Mouse (Mus musculus) forelimb bud, embryonic 11.5 days (tissue): ENCODE measurements around the gene Ambra1.

Experiments
- DNase-seq: peaks from one replicate; pipeline ENCODE4 v3.0.0-alpha.2; 2012; ENCODE audit warnings: low read depth, low spot score

The Ambra1 gene

GRCm38 (mm10) chr2:91871225-91871624, 141.3 kb downstream of the Ambra1 start:
- DNase-seq: no peak

- no peak for DNase-seq
These were observed 142.7 kb downstream of the Ambra1 start for GRCm38 (mm10) chr2:91872658-91873057.

DNA sequence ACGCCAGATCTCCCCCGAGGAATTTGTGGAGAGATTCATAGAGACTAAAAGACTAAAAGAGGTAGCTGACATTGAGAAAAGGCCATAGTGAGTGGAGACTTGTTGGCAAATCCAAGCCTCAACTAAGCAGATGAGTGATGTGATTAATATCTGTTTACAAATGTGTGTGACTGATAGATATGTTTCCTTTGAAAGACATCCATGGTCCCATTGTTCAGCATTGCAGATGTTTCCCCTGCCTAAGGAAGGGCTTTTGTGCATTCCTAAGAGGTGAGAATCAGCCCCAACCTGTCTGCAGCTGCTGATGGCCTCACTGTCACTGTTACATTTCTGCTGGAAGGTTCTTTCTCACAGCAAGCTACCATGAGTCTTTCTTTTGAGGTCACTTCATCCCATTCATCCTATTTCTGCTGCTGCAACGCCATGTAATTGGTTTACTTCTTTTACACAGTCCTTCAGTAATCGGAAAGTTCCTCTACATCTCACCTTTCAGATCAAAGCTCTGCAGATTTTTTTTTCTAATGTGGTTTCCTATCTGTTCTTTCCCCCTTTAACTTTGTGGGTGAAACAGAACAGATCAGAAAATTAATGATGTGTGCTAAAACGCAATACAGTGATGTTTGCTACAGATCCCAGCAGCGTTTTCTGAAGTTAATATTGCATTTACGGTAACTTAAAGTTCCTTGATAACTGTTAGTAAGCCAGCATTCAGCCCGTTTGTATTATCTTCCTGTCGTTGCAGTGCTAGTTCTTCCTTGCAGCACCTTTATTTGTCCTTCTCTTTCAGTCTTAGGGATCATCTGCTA, 146.3 kb downstream of the Ambra1 start:
- DNase-seq: no peak

DNA sequence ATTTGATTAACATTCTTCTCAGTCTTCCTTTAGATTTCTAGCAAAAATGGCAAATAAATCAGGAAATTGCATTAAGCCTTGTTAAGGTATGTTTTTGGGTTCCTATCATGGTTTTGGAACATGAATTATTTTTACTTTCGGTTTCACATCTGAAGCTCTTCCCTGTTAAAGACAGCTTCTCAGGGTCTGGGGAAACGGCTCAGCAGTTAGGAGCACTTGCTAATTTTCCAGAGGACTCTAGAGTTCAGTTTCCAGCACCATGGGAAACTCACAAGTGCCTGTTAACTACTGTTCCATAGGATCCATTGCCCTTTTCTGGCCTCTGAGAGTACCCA, 146.8 kb downstream of the Ambra1 start:
- DNase-seq: no peak

GRCm38 (mm10) chr2:91878387-91879180, 148.7 kb downstream of the Ambra1 start:
- DNase-seq: no peak

DNA sequence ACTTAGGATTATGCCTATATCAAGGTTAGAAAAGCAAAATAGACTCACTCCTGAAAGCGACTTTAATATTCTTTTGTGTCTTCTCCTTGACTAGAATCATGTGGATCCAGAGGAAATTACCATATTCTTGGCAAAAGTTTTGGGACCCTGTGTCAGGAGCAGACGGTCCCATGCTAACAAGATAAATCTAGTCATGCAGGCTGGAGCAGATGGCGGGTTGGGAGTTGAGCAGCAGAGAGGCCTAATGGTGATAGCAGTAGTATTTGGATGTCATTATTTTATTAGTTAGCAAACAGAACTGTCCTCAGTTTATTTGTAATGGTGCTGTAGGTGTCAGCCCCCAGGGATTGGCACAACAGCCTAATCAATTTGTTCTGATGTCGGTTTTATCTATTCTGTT, 154.0 kb downstream of the Ambra1 start:
- DNase-seq: no peak

DNA sequence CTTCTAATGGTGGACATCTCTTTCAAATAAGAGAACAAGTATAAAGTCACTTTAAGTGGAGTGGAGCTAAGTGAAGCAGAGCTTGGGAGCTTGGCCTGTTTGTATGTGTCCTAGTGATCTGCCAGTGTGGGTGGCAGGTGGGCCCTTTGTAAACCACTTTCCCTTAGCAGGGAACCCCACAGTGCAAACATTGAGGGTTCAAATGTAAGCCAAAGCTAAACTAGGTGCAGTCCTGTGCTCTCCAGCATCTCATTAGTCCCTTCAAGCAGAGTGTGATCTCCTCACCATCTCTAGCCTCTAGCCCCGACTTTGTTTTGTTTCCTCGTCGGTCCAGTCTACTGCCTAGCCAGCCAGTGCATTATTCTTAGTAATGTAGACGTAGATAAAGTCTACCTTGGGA, 154.7 kb downstream of the Ambra1 start:
- DNase-seq: no peak

DNA sequence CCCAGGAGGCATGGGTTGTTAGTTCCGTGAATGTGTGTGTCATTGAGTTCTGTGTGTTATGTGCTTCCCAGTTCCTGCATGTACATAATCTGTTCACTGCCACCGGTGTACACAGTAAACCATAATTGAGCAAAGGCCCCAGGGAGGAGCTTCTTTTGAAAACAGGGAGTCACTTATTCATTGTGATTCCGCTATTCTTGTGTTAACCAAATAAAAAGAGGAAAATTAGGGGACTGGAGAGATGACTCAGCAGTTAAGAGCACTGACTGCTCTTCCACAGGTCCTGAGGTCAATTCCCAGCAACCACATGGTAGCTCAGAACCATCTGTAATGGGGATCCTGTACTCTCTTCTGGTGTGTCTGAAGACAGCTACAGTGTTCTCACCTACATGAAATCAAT, 164.8 kb downstream of the Ambra1 start:
- DNase-seq: no peak

- no peak for DNase-seq
These were observed 165.5 kb downstream of the Ambra1 start for GRCm38 (mm10) chr2:91895401-91895800.

DNA sequence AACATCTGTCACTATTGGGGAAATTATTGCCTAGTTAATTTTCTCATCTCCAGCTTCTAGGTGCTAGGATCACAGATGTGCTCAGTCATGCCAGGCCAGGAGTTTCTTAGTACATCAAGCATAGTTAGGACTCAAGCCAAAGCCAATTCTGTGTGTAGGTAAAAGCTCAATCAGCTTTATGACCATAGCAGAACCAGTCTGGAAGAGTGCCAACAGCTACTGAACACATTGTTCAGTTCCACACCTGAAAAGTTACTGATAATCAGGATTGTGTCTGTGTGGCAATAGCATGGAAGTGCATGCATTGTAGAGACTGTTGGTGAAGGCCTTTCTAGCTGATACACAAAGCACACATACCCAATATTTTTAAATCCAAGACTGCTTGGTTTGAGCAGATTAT, 168.0 kb downstream of the Ambra1 start:
- no peak for DNase-seq

DNA sequence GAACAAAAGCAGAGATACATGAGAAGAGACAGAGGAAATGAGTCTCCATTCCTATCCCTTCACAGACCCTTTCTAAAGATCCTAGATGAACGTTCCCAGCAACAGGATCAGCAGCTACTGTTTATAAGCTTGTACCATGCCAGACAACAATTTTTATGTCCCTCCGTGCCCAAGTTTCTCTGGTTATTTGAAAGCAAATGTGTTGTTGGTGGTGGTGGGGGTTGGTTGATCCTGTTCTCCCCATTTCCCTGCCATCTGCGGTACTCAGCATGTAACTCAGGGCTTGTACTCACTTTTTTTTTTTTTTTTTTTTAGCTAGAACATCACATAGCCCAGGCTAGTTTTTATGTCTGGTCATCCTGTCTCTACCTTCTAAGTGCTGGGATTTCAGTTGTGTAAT, 169.2 kb downstream of the Ambra1 start:
- DNase-seq: no peak

DNA sequence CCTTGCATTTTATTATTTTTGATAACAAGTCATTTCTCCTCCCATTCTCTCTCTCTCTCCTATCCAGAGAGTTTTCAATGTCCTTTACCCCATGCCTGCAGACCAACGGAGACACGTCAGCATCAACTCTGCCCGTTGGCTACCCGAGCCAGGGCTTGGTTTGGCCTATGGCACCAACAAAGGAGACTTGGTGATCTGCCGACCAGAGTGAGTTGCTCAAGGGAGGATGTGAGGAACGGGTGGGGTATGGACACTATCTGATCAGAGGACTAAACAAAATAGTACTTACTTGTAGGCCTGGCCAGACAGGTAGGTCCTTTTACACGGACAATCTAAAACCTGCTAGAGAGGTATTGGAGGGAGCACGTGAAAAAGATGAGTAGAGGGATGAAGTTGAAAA, 170.5 kb downstream of the Ambra1 start:
- DNase-seq: no peak

GRCm38 (mm10) chr2:91902336-91902735, 172.4 kb downstream of the Ambra1 start:
- DNase-seq: no peak

DNA sequence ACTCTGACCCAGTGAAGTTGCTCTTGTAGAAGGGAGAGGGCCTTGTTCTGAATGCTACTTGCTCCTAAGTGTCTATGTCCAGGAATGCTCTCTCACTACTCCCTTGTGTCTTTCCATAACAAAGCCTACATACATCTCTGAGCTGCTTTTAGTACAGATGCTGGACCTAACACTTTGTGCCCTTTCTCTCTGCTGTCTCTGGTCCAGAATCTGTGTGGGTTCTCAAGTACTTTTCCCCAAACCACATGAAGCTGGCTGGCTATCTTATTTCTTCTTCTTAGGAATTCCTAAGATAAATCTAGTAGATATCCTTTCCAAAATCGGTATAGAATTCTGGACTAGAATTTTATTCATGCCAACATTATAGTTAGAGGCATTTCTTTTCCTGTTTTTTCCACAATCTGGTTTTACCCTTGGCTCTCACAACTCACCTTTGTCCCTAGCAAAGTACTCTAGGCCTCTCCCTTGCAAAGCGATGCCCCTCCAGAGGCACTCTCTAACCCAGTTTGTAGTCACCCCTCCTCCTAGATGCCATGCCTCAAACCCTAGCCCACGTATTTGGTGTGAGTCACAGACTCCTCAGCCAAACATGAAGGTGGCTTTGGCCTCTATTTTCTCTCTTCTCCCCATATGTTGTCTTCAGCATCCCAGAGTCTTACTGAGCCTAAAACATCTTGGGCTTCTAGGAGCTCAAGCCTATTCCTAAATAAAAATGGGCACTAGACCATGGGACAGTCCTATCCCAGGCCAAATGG, 173.4 kb downstream of the Ambra1 start:
- no peak for DNase-seq

DNA sequence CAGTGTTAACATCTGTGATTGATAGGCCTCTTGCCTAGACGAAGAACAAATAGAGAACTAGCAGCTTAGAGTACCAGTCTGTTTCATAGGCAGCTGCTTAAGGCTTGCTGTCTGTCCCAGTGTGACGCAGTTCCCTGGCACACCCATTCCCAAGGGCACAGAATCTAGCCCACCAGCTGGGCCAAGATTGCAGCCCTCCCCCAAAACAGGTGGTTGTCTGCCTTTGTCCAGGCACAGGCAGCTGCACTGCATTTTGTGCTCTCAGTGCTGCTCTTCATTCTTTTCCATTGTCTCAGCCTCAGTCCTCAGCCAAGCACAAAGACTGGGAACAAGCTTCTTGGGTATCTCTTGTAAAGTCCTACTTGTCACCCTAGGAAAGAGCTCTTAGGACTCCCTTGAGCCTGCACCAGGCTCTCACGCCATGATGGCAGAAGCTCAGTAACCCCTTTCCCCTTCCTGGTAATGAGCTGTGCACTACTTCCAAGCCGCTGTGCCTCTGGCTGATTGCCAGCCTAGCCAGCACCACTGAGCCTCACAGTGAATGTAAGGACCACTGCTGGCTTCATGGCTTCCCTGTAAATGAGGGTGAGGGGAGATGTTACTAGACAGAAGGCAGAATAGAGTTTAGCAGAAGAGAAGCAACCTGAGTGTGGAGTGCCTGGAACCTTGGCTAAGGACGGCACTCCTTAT, 174.8 kb downstream of the Ambra1 start:
- DNase-seq: no peak

DNA sequence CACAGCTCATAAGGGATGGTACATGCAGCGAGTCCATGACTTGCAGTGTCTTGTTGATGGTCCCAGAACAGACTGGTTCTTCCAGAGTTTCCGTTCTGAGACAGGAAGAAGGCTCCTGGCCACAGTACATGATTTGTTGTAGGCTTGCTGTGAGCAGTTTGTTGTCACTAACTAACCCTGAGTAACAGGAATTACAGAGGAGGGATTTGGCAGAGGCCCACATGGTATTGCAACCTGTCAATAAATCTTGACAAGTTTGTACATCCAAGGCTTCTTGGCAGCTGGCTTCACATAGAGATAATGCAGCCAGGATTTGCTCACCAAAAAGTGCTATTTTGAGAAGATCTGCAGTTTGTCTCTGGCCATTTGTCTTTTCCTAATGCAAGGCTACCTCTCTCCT, 176.2 kb downstream of the Ambra1 start:
- DNase-seq: no peak

DNA sequence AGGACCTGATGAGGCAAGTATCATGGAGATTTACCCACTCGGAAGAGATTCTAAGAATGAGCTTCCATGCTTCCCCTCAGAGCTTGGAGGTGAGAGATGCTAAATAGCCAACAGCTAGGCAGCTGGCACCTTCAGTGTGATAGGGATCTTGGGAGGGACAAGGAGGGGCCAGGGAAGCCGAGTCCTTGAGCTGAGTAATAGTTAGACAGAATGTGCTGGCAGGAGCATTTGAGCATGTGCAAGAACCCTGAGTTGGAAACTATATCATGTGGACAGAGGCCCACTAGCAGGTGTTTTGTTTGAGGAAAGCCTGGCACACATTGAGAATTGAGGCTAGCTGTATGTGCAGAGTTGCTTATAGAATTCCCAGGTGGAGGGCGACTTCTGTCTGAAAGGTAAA, 182.7 kb downstream of the Ambra1 start:
- no peak for DNase-seq

GRCm38 (mm10) chr2:91913328-91914110, 183.6 kb downstream of the Ambra1 start:
- no peak for DNase-seq

DNA sequence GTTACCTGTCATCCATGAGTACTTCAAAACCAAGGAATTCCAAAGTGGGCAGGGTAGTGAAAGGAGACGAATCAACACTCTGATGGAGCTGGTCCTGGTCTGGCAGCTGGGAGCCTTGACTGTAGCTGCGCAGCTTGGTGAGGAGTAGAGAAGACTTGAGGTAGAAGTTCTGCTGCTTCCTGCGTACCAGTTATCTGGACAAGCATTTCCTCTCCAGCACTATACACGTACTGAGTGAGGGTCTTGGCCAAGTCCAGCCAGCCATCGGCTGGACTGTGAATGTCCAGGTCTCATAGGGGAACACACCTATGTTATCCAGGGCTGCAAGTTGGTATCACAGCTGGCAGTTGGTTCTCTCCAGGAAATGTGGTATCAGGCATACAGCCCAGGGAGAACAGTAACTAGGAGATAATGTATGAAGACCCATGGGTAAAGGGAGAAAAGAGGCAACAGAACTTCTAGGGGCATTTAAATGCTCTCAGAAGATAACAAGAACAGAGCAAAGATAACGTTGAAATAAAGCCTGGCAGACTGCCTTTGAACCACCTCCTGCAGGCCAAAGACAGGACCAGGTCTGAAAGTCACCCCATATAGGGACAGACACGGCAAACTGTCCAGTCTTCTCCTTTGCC, 186.5 kb downstream of the Ambra1 start:
- DNase-seq: no peak

DNA sequence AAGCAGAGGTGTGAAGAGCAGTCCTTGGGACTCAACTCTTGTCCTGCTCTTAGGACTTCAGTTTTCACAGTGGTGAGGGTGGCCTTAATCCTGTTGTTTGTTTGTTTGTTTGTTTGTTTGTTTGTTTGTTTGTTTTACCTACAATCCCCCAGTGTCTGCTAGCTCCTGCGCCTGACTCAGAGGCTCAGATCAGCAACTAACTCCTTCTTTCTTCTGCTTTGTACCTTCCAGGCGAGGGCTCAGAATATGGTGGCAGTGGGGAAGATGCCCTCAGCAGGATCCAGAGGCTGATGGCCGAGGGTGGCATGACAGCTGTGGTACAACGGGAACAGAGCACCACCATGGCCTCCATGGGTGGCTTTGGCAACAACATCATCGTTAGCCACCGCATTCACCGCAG, 187.2 kb downstream of the Ambra1 start:
- DNase-seq: no peak

DNA sequence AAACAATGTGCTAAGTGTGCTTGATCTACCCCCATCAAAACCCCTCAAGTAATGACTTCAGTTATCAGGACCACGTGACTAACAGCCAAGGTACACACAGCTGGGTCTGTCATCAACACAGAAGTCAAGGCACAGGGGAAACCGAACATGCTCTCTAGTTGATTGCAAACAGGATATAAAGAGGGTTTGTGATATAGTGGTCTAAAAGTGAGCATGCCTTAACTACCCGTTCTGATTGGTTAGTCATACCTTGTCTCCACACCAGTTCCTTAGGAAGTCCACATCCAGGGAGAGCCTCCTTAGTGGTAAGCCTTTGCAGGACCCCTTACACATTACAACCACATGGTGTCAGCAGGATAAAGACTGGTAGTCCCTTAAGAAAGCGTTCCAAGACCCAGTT, 190.2 kb downstream of the Ambra1 start:
- no peak for DNase-seq
